Mouse (Mus musculus): ENCODE data around the gene Acox2. TPM values are rescaled to one million over a fixed set of nuclear protein-coding genes. Genes with fewer than 3 reads are reported as not detected.
A peak's percentile ranks its signal among the peaks of the same experiment; 100 is the strongest.

The Acox2 gene
- not detected in 2 replicates for polyA plus RNA-seq (2014; fragmentation: Nextera tagmentation; extraction: Ambion mirVana)

DNA sequence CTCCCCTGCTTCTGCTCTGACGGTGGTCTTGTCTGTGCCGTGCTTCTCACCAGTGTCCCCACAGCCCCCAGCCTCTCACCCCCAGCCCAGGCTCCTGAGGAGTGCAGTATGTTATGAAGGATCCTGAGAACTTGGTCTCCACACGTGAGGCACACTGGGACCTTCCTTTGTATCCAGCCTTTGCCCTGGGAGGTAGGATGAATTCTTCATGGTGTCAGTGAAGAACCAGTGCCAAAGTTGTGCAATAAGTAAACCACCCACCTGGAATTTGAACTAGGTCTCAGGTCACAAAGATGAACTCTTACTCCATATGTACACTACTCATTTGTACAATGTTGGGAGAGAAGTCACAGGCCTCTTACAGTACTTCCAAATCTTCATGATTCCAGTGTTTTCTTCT is at the start of gene Acox2:
Acox2 (minus strand) TSS at position 188 of the 400 bp plus-strand sequence.
- DNase-seq (no peak), ATAC-seq (ENCODE audit: low FRiP score, low TSS enrichment) (no peak)
- H3K27ac ChIP-seq (replicated peaks; ENCODE audit: low read depth, low read length) = no peak within 1 kb of the TSS
- H3K4me3 ChIP-seq (replicated peaks; ENCODE audit: low read depth, low read length) = no peak within 1 kb of the TSS
- no peaks in the 10 kb centered on the region for H3K36me3 ChIP-seq (ENCODE audit: control insufficient read depth, insufficient read depth, low read length)
- 94% methylated on average over 3 of the region's 3 CpGs for WGBS
- H3K4me2 ChIP-seq (ENCODE audit: low read length) = no peak within 1 kb of the TSS
- H3K9ac ChIP-seq (replicated peaks; ENCODE audit: low read length) = no peak within 1 kb of the TSS
- H3K4me1 ChIP-seq (ENCODE audit: control insufficient read depth, insufficient read depth, low read length) = no peaks in the 10 kb centered on the region
- no peaks in the 10 kb centered on the region for H3K27me3 ChIP-seq (ENCODE audit: control insufficient read depth, insufficient read depth, low read length)
- no peaks in the 10 kb centered on the region for H3K9me3 ChIP-seq (ENCODE audit: control insufficient read depth, low read length)

DNA sequence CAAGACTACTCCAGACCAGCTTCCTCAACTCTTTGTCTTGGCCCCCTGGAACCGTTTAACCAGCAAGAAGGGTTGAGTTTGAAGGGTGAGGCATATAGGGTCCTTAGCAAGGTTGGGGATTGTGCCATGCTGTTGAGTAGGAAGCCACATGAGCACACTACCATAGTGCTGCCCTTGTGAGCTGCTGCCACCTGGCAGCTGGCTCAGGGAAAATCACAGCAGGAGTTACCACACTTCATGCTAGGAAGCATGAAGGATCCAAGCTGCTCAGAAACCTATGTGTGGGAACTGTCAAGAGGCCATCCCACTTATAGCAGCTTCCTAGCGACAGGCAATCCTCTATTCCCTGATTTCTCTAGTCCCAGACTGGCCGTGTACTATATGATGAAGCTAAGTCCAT is 49.5 kb upstream of the Acox2 start:
- Histone ChIP-seq H3K4me3 (replicated peaks; ENCODE audit: low read depth, low read length) (no peak overlapping the region), H3K9me3 (ENCODE audit: control insufficient read depth, low read length) (no peaks in the 10 kb centered on the region), H3K27me3 (ENCODE audit: control insufficient read depth, insufficient read depth, low read length) (no peaks in the 10 kb centered on the region), H3K36me3 (ENCODE audit: control insufficient read depth, insufficient read depth, low read length) (no peaks in the 10 kb centered on the region), H3K9ac (replicated peaks; ENCODE audit: low read length) (no peak overlapping the region), H3K27ac (replicated peaks; ENCODE audit: low read depth, low read length) (no peak overlapping the region), H3K4me1 (ENCODE audit: control insufficient read depth, insufficient read depth, low read length) (no peaks in the 10 kb centered on the region), H3K4me2 (ENCODE audit: low read length) (no peak overlapping the region)
- no peak for DNase-seq
- ATAC-seq (ENCODE audit: low FRiP score, low TSS enrichment) = no peak
- WGBS = 77% methylated on average over 3 of the region's 3 CpGs

DNA sequence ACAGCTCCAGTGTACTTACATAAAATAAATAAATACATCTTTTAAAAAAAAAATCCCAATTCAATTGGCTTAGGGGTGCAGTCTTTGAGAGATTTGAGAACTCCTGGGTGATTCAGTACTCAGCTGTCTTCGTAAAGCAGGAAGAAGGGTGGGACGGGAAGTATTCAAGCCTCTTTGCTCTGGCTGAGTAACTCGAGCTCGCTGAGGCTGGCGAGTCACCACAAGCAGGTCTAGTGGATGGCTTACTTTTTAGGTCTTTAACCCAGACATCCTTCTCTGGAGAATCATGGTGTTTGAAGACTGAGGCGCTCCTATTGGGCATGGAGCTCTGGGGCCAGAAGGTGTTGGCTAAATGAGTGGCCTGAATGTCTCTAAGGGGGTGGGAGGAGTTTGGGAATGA is 47.7 kb upstream of the Acox2 start:
- Histone ChIP-seq H3K9ac (replicated peaks; ENCODE audit: low read length) (no peak overlapping the region), H3K4me2 (ENCODE audit: low read length) (no peak overlapping the region), H3K9me3 (ENCODE audit: control insufficient read depth, low read length) (no peaks in the 10 kb centered on the region), H3K27me3 (ENCODE audit: control insufficient read depth, insufficient read depth, low read length) (no peaks in the 10 kb centered on the region), H3K4me3 (replicated peaks; ENCODE audit: low read depth, low read length) (no peak overlapping the region), H3K4me1 (ENCODE audit: control insufficient read depth, insufficient read depth, low read length) (no peaks in the 10 kb centered on the region), H3K27ac (replicated peaks; ENCODE audit: low read depth, low read length) (no peak overlapping the region), H3K36me3 (ENCODE audit: control insufficient read depth, insufficient read depth, low read length) (no peaks in the 10 kb centered on the region)
- no peak for ATAC-seq (ENCODE audit: low FRiP score, low TSS enrichment)
- DNase-seq = no peak
- 81% methylated on average over 6 of the region's 6 CpGs for WGBS

DNA sequence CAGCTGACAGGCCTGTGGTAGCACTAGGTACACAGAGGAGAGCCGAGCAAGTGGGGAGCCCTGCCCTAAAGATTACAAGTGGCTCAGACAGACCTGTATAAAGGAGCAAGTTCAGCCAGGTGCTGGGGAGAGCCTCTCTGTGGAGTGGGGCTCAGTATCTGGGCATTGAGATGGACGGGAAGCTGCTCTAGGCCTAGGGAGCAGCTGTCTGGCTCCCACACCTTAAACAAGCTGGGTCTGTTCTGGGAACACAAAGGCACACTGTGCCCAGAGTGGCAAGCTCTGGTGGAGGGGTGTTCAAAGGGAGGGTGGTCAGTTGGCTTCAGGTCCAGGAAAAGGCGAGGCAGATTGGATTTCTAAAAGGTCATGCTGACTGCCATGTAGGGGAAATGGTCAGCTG is 45.9 kb upstream of the Acox2 start:
- no peak overlapping the region for H3K4me3 ChIP-seq (replicated peaks; ENCODE audit: low read depth, low read length)
- no peaks in the 10 kb centered on the region for H3K36me3 ChIP-seq (ENCODE audit: control insufficient read depth, insufficient read depth, low read length)
- H3K9ac ChIP-seq (replicated peaks; ENCODE audit: low read length) = no peak overlapping the region
- H3K4me1 ChIP-seq (ENCODE audit: control insufficient read depth, insufficient read depth, low read length) = no peaks in the 10 kb centered on the region
- no peaks in the 10 kb centered on the region for H3K27me3 ChIP-seq (ENCODE audit: control insufficient read depth, insufficient read depth, low read length)
- ATAC-seq (ENCODE audit: low FRiP score, low TSS enrichment) (no peak), DNase-seq (no peak)
- H3K9me3 ChIP-seq (ENCODE audit: control insufficient read depth, low read length) = no peaks in the 10 kb centered on the region
- 75% methylated on average over 3 of the region's 3 CpGs for whole genome bisulfite sequencing
- H3K4me2 ChIP-seq (ENCODE audit: low read length) = no peak overlapping the region
- no peak overlapping the region for H3K27ac ChIP-seq (replicated peaks; ENCODE audit: low read depth, low read length)

DNA sequence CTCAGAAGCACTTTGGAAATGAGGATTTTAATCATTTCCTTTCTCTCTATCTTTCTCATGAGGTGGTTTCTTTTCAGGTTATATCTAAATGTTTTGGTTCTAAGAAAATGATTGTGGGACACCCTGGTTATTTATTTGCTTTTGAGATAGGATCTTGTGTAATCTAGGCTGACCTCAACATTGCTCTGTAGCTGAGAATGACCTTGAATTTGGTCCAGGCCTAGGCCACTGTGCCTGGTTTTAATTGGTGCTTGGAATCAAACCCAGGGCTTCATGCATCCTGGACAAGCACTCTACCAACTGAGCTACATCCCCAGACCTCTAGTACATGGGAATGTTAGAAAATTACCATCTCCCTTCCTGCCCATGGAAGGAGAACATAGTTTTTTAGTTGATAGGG is 44.9 kb upstream of the Acox2 start:
- ATAC-seq (ENCODE audit: low FRiP score, low TSS enrichment) = no peak
- no peak for DNase-seq
- H3K27me3 ChIP-seq (ENCODE audit: control insufficient read depth, insufficient read depth, low read length) = no peaks in the 10 kb centered on the region
- no peaks in the 10 kb centered on the region for H3K36me3 ChIP-seq (ENCODE audit: control insufficient read depth, insufficient read depth, low read length)
- no peaks in the 10 kb centered on the region for H3K9me3 ChIP-seq (ENCODE audit: control insufficient read depth, low read length)
- H3K4me2 ChIP-seq (ENCODE audit: low read length) = no peak overlapping the region
- H3K27ac ChIP-seq (replicated peaks; ENCODE audit: low read depth, low read length) = no peak overlapping the region
- no peak overlapping the region for H3K4me3 ChIP-seq (replicated peaks; ENCODE audit: low read depth, low read length)
- no peak overlapping the region for H3K9ac ChIP-seq (replicated peaks; ENCODE audit: low read length)
- no peaks in the 10 kb centered on the region for H3K4me1 ChIP-seq (ENCODE audit: control insufficient read depth, insufficient read depth, low read length)

DNA sequence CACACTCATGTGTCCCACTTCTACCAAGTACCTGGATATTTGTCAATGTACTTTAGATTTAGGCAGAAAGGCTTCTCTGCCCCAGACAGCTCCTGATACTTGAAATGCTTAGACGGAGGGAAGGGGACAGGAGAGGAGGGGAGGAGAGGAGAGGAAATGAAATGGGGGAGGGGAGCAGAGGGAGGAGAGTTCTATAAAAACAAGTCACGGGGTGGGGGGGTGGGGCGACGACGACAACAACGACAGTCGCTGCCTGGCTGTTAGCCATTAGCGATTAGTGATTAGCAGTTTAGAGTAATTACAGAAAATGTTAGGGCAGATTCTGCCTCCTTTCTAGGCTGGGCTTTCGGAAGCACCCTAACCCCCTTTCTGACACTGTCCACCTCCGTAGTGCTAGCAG is 43.5 kb upstream of the Acox2 start:
- no peak for ATAC-seq (ENCODE audit: low FRiP score, low TSS enrichment)

DNA sequence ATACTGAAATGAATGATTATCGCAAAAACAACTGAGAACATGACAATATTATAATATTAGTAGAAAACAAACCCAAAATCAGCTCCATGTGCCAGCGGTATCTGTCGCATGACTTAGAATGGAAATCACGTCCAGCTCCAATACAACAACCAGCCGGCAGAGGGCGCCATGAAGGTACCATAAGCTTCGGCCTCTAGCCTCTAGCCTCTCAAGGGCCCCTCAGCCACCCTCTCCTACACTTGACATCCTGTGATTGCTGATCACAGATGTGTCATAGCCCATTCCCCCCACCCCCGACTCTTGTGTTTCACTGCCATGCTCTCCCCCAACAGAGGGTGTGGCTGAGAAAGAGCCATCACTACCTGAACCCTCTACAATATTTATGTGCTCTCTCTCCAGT is 41.1 kb upstream of the Acox2 start:
- 26% methylated on average over 8 of the region's 8 CpGs for WGBS
- no peaks in the 10 kb centered on the region for H3K9me3 ChIP-seq (ENCODE audit: control insufficient read depth, low read length)
- no peak for ATAC-seq (ENCODE audit: low FRiP score, low TSS enrichment)

More for the DNA sequence above, 43.5 kb upstream of the Acox2 start:
- no peak overlapping the region for H3K4me2 ChIP-seq (ENCODE audit: low read length)
- no peak for DNase-seq
- H3K4me3 ChIP-seq (replicated peaks; ENCODE audit: low read depth, low read length) = no peak overlapping the region
- WGBS = 31% methylated on average over 10 of the region's 10 CpGs
- H3K27ac ChIP-seq (replicated peaks; ENCODE audit: low read depth, low read length) = no peak overlapping the region
- H3K4me1 ChIP-seq (ENCODE audit: control insufficient read depth, insufficient read depth, low read length) = no peaks in the 10 kb centered on the region
- no peaks in the 10 kb centered on the region for H3K27me3 ChIP-seq (ENCODE audit: control insufficient read depth, insufficient read depth, low read length)
- H3K36me3 ChIP-seq (ENCODE audit: control insufficient read depth, insufficient read depth, low read length) = no peaks in the 10 kb centered on the region
- H3K9me3 ChIP-seq (ENCODE audit: control insufficient read depth, low read length) = no peaks in the 10 kb centered on the region
- H3K9ac ChIP-seq (replicated peaks; ENCODE audit: low read length) = no peak overlapping the region

DNA sequence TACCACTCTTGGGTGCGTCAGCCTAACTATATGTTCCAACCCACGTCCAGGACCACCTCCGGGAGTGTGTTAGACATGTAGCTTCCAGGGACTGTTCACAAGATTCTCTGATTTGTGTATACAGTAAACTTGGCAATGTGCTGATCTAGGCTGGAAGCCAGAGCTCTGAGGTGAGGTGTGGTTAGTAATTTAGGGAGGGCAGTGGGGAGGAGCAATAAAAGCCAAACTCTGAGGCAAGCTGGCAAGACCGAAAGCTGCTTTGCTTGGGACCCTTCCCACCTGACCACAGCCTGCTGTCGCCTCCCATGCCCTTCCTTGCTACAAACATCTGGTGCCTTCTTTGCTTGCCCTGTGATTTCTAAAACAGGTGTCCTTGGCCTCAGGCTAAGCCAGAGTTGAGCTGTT is 38.7 kb upstream of the Acox2 start:
- no peaks in the 10 kb centered on the region for H3K36me3 ChIP-seq (ENCODE audit: control insufficient read depth, insufficient read depth, low read length)
- no peaks in the 10 kb centered on the region for H3K9me3 ChIP-seq (ENCODE audit: control insufficient read depth, low read length)
- DNase-seq (no peak), ATAC-seq (ENCODE audit: low FRiP score, low TSS enrichment) (no peak)
- no peaks in the 10 kb centered on the region for H3K27me3 ChIP-seq (ENCODE audit: control insufficient read depth, insufficient read depth, low read length)
- H3K9ac ChIP-seq (replicated peaks; ENCODE audit: low read length) = no peak overlapping the region
- H3K4me2 ChIP-seq (ENCODE audit: low read length) = no peak overlapping the region
- 92% methylated on average over 5 of the region's 5 CpGs for WGBS
- H3K27ac ChIP-seq (replicated peaks; ENCODE audit: low read depth, low read length) = no peak overlapping the region
- no peak overlapping the region for H3K4me3 ChIP-seq (replicated peaks; ENCODE audit: low read depth, low read length)
- H3K4me1 ChIP-seq (ENCODE audit: control insufficient read depth, insufficient read depth, low read length) = no peaks in the 10 kb centered on the region

More for the DNA sequence above, 41.1 kb upstream of the Acox2 start:
- DNase-seq = peak; percentile 59
- no peak overlapping the region for H3K27ac ChIP-seq (replicated peaks; ENCODE audit: low read depth, low read length)
- H3K4me1 ChIP-seq (ENCODE audit: control insufficient read depth, insufficient read depth, low read length) = no peaks in the 10 kb centered on the region
- no peaks in the 10 kb centered on the region for H3K27me3 ChIP-seq (ENCODE audit: control insufficient read depth, insufficient read depth, low read length)
- H3K9ac ChIP-seq (replicated peaks; ENCODE audit: low read length) = no peak overlapping the region
- H3K4me3 ChIP-seq (replicated peaks; ENCODE audit: low read depth, low read length) = no peak overlapping the region
- H3K36me3 ChIP-seq (ENCODE audit: control insufficient read depth, insufficient read depth, low read length) = no peaks in the 10 kb centered on the region
- no peak overlapping the region for H3K4me2 ChIP-seq (ENCODE audit: low read length)

DNA sequence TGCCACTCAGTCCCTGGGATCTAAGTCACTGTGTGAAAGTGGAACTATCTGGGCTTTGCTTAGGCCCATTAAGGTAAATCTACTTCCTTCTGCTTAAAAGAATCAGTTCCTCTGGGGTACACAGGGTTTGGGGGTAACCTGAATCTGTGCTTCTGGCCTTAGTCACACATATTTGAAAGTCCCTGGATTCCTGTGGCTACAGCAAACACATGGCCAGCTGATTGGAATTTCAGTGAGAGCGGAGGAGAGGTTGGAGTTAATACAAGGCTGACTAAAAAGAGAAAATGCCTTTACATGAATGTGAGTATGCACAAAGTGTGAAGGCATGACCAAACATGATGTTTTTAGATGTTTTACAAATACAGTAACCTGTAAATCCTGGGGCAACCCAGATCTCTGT is 35.1 kb upstream of the Acox2 start:
- no peaks in the 10 kb centered on the region for H3K27me3 ChIP-seq (ENCODE audit: control insufficient read depth, insufficient read depth, low read length)
- H3K36me3 ChIP-seq (ENCODE audit: control insufficient read depth, insufficient read depth, low read length) = no peaks in the 10 kb centered on the region
- H3K4me2 ChIP-seq (ENCODE audit: low read length) = no peak overlapping the region
- 96% methylated on average over 1 of the region's 1 CpGs for WGBS
- H3K4me1 ChIP-seq (ENCODE audit: control insufficient read depth, insufficient read depth, low read length) = no peaks in the 10 kb centered on the region
- no peak for DNase-seq
- no peak overlapping the region for H3K27ac ChIP-seq (replicated peaks; ENCODE audit: low read depth, low read length)
- 0 out of 2 replicates have a peak, but pooled peaks cover 13% of the 10 kb centered on the region for H3K9me3 ChIP-seq (ENCODE audit: control insufficient read depth, low read length)
- ATAC-seq (ENCODE audit: low FRiP score, low TSS enrichment) = no peak
- H3K9ac ChIP-seq (replicated peaks; ENCODE audit: low read length) = no peak overlapping the region
- H3K4me3 ChIP-seq (replicated peaks; ENCODE audit: low read depth, low read length) = no peak overlapping the region

Data from midbrain, embryonic 14.5 days (tissue).